Mouse (Mus musculus): Measurements from ENCODE around the gene Akap8l. TPM values are rescaled to one million over a fixed set of nuclear protein-coding genes. Genes with fewer than 3 reads are reported as not detected.
A peak's percentile ranks its signal among the peaks of the same experiment; 100 is the strongest.

Akap8l gene
- total RNA-seq, 2 experiments from 2014 or later = 220 to 238 TPM

DNA sequence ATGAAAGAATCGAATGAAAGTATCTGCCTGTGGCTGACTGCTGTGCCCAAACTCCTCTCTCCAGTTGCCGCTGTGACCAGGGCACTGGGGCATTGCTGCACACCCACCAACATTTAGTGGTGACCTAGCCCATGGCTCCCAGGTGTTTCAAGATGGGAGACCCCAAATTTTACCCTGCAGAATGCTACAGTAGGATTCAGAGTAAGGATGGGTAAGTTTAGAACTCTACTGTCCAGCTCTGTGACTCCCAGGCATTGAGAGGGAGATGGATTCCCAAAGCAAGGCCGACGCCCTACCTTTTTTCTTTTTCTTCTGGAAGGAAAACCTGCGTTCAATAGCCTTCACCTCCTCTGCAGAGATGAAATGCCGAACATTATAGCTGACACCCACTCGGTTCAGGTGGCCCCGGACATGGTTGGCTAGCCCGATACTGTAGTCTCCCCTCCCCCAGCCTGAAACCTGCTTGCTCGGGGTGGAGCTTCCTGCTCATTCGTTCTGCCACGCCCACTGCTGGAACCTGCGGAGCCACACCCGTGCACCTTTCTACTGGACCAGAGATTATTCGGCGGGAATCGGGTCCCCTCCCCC lies 18.7 kb upstream of the Akap8l start:
- no peak for DNase-seq (ENCODE audit: low spot score in 2 of 2)
- H3K4me3 ChIP-seq = no peak overlapping the region
- TF ChIP-seq CTCF (conservative IDR thresholded peaks at IDR 0.05) = no peak
- H3K27ac ChIP-seq = no peak overlapping the region

DNA sequence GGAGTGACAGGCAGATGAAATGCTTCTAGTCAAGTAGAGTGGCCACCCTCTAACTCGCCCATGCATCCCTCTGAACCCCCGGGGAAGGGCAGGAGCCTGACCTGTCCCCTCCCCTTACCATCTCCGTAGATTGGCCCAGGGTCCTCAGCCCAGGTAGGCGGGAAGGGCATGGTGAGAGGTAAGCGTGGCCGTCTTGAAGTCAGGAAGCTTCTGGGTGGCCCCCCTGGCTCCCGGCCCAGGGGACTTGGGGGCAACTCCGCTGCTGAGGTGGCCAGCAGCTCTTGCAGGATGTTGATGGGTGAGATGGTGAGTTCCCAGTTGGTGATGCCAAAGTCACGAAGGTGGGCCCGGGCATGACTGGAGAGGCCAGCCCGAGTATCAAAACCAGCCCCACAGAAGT lies 17.3 kb upstream of the Akap8l start:
- Histone ChIP-seq H3K4me3 (no peak overlapping the region), H3K27ac (no peak overlapping the region)
- TF ChIP-seq CTCF (conservative IDR thresholded peaks at IDR 0.05) = no peak
- no peak for DNase-seq (ENCODE audit: low spot score in 2 of 2)

DNA sequence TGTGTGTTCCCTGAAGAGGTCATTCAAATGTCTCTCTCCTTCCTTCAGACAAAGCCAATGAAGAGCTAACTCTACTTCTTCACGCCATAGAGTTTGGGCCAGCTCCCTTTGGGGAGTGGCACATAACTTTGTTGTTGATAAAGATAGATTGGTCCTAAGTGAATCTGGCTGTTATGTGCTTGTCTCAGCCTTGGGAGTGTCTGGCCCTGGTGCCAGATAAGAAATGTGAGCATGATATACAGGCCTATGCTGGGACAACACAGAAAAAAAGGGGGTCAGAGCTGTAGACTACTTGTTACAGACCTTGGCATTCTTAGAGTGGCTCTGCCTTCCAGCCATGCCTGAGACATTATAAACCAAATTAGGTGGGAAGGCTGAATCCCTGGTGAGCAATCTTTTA lies 14.9 kb upstream of the Akap8l start:
- no peak for TF ChIP-seq CTCF (conservative IDR thresholded peaks at IDR 0.05)
- Histone ChIP-seq H3K4me3 (no peak overlapping the region), H3K27ac (no peak overlapping the region)
- no peak for DNase-seq (ENCODE audit: low spot score in 2 of 2)

DNA sequence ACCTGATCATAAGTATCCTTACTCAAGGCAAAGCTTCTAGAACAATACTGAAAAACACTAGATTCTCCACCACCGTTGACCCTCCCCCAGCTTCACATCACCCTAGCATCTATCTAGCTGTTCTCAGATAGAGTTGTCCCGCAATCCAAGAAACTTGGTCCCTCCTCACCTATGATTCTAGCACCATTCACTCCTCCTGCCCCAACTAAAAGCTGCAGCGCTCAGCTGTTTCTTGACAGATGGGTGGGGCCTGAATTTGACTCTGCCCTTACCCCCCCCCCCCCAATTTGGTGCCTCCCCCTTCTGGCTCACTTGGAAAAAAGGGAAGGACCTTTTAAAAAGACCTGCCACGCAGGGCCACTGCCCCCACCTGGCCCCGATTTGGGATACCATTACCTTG lies 14.4 kb upstream of the Akap8l start:
- Histone ChIP-seq H3K4me3 (peak overlapping the region; percentile 88), H3K27ac (peak overlapping the region; percentile 80)
- no peak for TF ChIP-seq CTCF (conservative IDR thresholded peaks at IDR 0.05)
- no peak for DNase-seq (ENCODE audit: low spot score in 2 of 2)

DNA sequence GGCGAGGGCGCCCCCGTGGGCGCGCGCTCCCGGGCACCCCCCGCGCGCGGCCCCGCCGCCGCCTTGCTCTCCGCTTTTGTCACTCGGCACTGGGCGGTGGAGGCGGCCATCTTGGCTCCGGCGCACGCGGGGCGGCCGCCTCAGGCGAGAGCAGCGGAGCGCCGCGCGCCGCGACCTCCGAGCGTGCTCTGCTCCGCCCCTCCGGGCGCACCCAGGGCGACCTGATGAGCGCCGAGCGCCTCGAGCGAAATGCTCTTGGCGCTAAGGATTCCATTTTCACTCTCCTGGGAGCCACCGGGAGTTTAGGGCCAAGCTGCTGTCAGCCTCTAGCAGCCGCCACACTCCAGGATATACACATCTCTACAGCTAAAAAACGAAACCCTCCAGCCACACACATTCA lies 13.9 kb upstream of the Akap8l start:
- peak; percentile 85 to 89 for DNase-seq (ENCODE audit: low spot score in 2 of 2)

DNA sequence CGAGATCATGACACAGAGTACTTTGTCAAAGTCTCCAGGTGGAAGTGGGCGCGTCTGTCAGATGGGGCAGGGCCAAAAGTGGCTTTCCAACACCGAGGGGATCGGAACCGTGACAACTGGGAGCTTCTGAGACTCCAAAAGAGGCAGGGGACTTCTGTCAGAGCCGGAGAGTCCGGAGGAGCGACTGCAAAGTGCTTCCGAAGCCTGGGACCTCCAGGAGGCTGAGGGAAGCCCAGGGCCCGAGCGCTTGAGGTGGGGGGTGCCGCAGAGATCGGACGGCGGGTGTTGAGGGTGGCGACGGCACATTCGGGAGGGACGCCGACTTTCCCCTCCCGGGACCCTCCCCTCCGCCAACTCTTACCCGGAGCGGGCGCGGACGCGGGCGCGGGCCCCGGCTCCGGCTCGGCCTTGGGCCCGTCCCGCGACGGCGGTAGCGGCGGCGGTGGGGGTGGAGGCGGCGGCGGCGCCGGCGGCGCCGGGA lies 13.5 kb upstream of the Akap8l start:
- Histone ChIP-seq H3K27ac (peak overlapping the region; percentile 80), H3K4me3 (peak overlapping the region; percentile 88)
- DNase-seq (ENCODE audit: low spot score in 2 of 2) = no peak
- no peak for TF ChIP-seq CTCF (conservative IDR thresholded peaks at IDR 0.05)

More for the DNA sequence above, 13.9 kb upstream of the Akap8l start:
- peak overlapping the region; percentile 80 for H3K27ac ChIP-seq
- peak; percentile 33 for TF ChIP-seq CTCF (conservative IDR thresholded peaks at IDR 0.05)
- H3K4me3 ChIP-seq = peak overlapping the region; percentile 88

DNA sequence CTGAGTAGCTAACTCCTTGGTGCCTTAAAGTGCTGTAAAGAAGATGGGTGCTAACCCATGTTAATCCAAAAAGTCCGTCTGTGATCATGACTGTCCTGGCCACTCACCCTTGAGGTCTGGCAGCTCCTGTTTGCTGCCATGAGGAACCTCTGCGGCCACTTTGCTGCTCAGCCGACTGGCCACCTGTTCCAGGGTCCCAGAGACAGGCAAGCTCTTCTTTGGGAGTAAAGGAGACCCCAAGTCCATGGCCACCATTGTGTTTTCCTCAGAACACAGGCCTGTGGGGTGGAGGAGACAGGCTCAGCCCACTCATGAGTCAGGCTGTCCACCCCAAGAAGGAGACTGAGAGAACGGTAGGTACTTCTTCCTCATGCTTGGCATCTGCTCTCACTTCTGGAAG lies 12.3 kb upstream of the Akap8l start:
- no peak for DNase-seq (ENCODE audit: low spot score in 2 of 2)
- Histone ChIP-seq H3K27ac (no peak overlapping the region), H3K4me3 (no peak overlapping the region)
- TF ChIP-seq CTCF (conservative IDR thresholded peaks at IDR 0.05) = no peak

DNA sequence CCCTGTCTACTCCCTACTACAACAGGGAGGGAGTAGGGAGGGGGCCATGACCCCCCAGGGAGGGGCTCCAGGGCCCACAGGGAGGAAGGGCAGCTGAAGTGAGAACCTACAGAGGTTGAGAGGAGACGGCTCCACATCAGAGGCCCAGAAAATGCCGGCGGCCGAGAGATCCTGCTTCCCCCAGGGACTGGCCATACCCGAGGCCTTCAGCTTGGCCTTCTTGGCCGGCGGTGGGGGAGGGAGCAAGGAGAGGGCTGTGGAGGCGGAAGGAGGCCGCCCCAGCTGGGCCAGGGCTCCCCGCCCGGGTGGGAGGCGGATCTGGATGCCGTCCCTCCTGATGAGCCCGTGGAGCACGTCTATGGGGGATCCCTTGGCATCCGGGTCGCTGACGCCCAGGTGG lies 9.5 kb upstream of the Akap8l start:
- no peak for TF ChIP-seq CTCF (conservative IDR thresholded peaks at IDR 0.05)
- Histone ChIP-seq H3K27ac (peak overlapping the region; percentile 32; the same call in 1 of the 2 replicates), H3K4me3 (no peak overlapping the region)
- DNase-seq (ENCODE audit: low spot score in 2 of 2) = no peak

DNA sequence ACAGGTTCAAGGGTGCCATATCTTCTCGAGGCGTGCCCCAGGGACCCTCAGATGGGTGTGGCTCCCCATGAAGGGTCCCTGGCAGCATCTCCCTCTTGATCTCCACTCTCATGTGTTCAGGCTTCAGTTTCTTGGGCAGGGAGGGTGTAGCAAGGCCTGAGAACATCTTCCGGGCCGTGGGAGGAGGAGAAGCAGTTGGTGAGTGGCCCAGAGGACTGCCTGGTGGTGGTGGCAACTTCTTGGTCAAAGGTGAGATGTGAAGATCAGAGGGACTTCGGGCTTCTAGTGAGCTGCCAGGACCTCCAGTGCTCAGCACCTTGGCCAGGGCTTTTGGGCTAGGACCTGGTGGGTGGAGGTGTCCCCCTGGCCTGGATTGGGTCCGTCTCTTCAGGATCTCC lies 8.5 kb upstream of the Akap8l start:
- DNase-seq (ENCODE audit: low spot score in 2 of 2) = no peak
- TF ChIP-seq CTCF (conservative IDR thresholded peaks at IDR 0.05) = no peak
- peak overlapping the region; percentile 37; the same call in 1 of the 2 replicates for H3K27ac ChIP-seq
- H3K4me3 ChIP-seq = no peak overlapping the region

DNA sequence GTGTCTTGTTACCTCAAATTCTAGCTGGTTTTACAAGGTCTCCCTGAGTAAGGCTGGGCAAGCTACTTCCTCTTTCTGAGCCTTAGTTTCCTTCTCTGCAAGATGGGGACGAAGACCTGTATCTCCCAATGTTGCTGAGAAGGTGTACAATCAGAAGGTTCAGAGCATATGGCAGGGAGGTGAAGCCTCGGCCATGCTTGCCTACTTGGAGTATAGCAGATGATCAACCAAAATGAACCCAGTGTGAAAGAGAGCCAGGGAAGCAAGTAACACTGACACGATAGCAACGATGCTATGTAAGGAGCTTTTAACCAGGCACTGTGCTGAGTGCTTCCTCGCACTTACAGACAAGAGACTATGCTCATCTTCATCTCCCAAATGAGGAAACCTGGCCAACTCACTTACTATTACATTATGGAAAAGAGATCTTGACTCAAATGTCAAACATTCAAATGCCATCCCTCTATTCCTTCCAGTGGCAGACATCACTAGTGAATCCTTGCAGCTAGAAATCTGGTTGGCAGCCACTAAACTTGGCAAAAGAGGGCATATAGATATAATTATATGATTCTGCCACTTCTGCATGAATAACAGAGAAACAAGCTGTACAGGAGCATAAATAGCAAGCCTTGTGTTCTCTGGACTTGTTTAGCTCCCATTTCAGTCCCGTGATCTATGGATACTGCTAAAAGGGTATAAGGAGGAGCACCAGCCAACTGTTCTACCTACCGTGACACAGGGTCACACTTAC lies 8.0 kb upstream of the Akap8l start:
- DNase-seq (ENCODE audit: low spot score in 2 of 2) = no peak
- no peak overlapping the region for H3K4me3 ChIP-seq
- H3K27ac ChIP-seq = peak overlapping the region; percentile 37; the same call in 1 of the 2 replicates
- TF ChIP-seq CTCF (conservative IDR thresholded peaks at IDR 0.05) = no peak

DNA sequence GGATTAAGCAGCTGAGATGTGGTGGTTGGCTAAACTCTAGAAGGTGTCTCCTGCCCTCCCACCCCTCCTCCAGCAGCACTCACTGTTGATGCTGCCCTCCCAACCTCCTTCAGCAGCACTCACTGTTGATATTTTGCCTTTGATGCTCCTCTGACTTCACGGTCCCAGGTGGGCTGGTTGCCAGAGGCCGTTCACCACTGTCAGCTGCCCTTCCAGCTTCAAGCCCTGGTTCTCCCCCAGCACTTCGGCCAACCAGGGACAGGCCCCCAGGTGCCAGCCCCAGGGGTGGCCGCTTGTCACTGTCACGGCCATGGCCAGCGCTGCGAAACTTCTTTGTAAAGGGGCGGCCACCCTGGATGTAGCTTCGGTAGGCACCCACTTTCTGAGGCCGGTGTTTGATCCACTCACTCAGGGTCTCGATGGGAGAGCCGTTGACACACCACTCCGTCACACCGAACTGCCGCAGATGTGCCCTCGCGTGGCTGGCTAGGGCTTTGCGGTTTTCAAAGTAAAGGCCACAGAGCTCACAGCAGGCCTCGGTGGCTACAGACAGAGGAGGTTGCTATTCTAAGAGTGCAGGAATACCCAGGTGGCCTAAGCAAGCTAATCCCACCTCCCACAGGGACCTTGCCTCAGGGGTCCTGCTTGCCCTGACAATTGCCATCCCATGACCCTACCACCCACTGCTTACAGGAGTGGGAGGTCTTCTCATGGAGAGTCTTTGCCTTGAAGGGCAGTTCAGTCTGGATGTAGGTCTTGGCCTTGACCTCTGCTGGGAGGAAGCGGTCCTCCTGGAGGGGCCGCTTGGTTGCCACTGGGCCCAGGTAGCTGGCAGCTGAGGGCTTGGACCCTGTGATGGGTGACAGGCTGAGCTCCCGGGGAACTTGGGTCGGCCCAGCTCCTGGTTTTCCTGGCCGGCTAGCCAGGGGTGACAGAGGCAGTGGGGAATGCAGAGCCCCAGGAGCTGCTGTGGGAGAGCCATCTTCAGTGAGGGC lies 6.7 kb upstream of the Akap8l start:
- Histone ChIP-seq H3K27ac (no peak overlapping the region), H3K4me3 (no peak overlapping the region)
- TF ChIP-seq CTCF (conservative IDR thresholded peaks at IDR 0.05) = no peak
- DNase-seq (ENCODE audit: low spot score in 2 of 2) = no peak

DNA sequence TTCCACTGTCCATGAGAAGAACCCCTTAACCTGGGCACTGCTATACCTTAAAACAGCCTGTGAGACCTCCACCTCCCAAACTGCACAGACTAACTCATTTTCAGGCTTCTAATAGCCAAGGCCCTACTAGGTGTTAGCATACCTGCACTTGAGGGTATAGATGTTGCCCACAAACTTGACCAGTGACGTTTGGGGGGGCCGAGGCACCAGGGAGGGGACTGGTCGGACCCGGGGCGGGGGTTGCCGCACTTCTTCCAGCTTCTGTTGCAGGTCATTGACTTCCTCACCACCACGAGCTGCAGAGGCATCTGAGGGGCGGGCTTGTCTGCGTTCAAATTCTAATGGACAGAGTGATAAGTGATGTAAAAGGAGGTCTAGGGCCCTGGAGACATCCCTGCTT lies 5.9 kb upstream of the Akap8l start:
- DNase-seq (ENCODE audit: low spot score in 2 of 2) = no peak
- no peak overlapping the region for H3K27ac ChIP-seq
- TF ChIP-seq CTCF (conservative IDR thresholded peaks at IDR 0.05) = no peak
- no peak overlapping the region for H3K4me3 ChIP-seq

DNA sequence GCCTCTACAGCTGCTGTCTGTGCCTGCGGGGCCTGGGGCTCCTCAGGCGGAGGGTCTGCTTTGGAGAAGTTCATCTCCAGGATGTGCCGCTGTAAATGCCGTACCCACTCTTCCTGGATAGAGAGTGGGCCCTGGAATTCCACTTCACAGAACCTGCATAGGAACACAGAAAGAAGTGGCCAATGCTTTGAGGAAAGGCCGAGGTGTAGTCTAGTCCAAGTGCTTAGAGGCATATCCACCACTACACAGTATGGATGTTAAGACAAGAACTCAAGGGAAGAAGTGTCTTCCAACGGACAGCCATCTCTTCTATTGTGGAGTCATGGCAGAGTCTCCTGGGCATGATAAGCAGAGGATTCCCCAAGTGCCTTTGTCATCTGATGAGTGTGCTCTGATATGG lies 4.6 kb upstream of the Akap8l start:
- no peak for DNase-seq (ENCODE audit: low spot score in 2 of 2)
- H3K4me3 ChIP-seq = no peak overlapping the region
- no peak for TF ChIP-seq CTCF (conservative IDR thresholded peaks at IDR 0.05)
- H3K27ac ChIP-seq = no peak overlapping the region

All from layer of hippocampus, adult 2 months (tissue).